Mouse (Mus musculus) cerebellum, adult 2 months (tissue): ENCODE measurements around the gene Ldhb.

Source experiments
- CTCF ChIP-seq: fragments of 200-500 bp; IDR thresholded peaks from 2 replicates; pipeline ENCODE4 v1.5.1; 2011; ENCODE audit warnings: low read depth, mild to moderate bottlenecking, control low read depth, low read length, moderate library complexity, borderline replicate concordance; ENCODE audit not compliant: insufficient read depth
- POLR2A ChIP-seq: fragments of 200-500 bp; IDR thresholded peaks from 2 replicates; pipeline ENCODE4 v1.6.1; 2011; ENCODE audit warnings: low read length, control low read depth, borderline replicate concordance; ENCODE audit not compliant: insufficient read depth

- TF ChIP-seq CTCF, result no peak
- TF ChIP-seq POLR2A, result no peak
These were observed 548 bp downstream of the Ldhb start for GRCm38 (mm10) chr6:142507033-142507784.
